Comparison of ENCODE assay signal across 8 mouse cellular contexts in genomic region chr6:120159133-120159901, GRCm38 (mm10).
DNase-seq lines count a peak whose midpoint lies in the region; ATAC-seq and TF ChIP-seq lines count a peak whose summit lies in the region.

No protein-coding gene starts in this region.

- H3K36me3 ChIP-seq in kidney, adult 2 months (ENCODE audit: control insufficient read depth, insufficient read depth, low read length) = no peaks in the 10 kb centered on the region
- H3K36me3 ChIP-seq in midbrain, embryonic 14.5 days (ENCODE audit: control insufficient read depth, insufficient read depth, low read length) = no peaks in the 10 kb centered on the region

- H3K27me3 ChIP-seq in kidney, adult 2 months (replicated peaks; ENCODE audit: control insufficient read depth, insufficient read depth, low read length) = no peaks in the 10 kb centered on the region
- no peaks in the 10 kb centered on the region for H3K27me3 ChIP-seq in midbrain, embryonic 14.5 days (ENCODE audit: control insufficient read depth, insufficient read depth, low read length)

- TF ChIP-seq CTCF in kidney, adult 2 months (conservative IDR thresholded peaks at IDR 0.05; ENCODE audit: insufficient read depth, insufficient read length, low read depth, low read length) = no peak

- DNase-seq in adrenal gland, adult 2 months = peak; percentile 38
- DNase-seq in adrenal gland, adult 18-20 months (ENCODE audit: low spot score in 2 of 2) = no peak
- DNase-seq in brain, adult 2 months (ENCODE audit: low read depth, low spot score) = peak; percentile 82
- peak; percentile 31 for DNase-seq in gastrocnemius, postnatal 14 days
- DNase-seq in kidney, adult 2 months = peak; percentile 83
- peak; percentile 46 for DNase-seq in left cerebral cortex, postnatal 36 days (ENCODE audit: low spot score in 2 of 2)
- peak; percentile 80 for DNase-seq in midbrain, embryonic 14.5 days
- DNase-seq in spleen, postnatal 10 days (ENCODE audit: low spot score in 2 of 2) = no peak

- intact Hi-C loops in gastrocnemius, postnatal 14 days (cut with DNase I; ENCODE audit: low total_unique reads) = loop anchor here (5.0 kb wide), 1 partner anchor 52 kb away; no protein-coding TSS in a partner anchor
- intact Hi-C loops in left cerebral cortex, postnatal 36 days (cut with DNase I) = loop anchor here (5.0 kb wide), 1 partner anchor 42 kb away; no protein-coding TSS in a partner anchor

- no peak overlapping the region for H3K4me2 ChIP-seq in midbrain, embryonic 14.5 days (ENCODE audit: low read length)

- H3K9me3 ChIP-seq in midbrain, embryonic 14.5 days (ENCODE audit: control insufficient read depth, low read length) = no peaks in the 10 kb centered on the region

- no peaks in the 10 kb centered on the region for H3K4me1 ChIP-seq in kidney, adult 2 months (ENCODE audit: control insufficient read depth, insufficient read depth, low read length)
- no peaks in the 10 kb centered on the region for H3K4me1 ChIP-seq in midbrain, embryonic 14.5 days (ENCODE audit: control insufficient read depth, insufficient read depth, low read length)

- WGBS in kidney, adult 2 months = 27% methylated on average over 9 of the region's 9 CpGs
- 58% methylated on average over 9 of the region's 9 CpGs for WGBS in midbrain, embryonic 14.5 days

- no peak overlapping the region for H3K4me3 ChIP-seq in kidney, adult 2 months (ENCODE audit: insufficient read depth, low read depth, low read length)
- no peak overlapping the region for H3K4me3 ChIP-seq in midbrain, embryonic 14.5 days (replicated peaks; ENCODE audit: low read depth, low read length)

- peak; percentile 27; the same call in 1 of the 2 replicates for ATAC-seq in midbrain, embryonic 14.5 days (ENCODE audit: low FRiP score, low TSS enrichment)

- H3K27ac ChIP-seq in kidney, adult 2 months (ENCODE audit: insufficient read depth, low read depth, low read length) = no peak overlapping the region
- no peak overlapping the region for H3K27ac ChIP-seq in midbrain, embryonic 14.5 days (replicated peaks; ENCODE audit: low read depth, low read length)

- H3K9ac ChIP-seq in midbrain, embryonic 14.5 days (replicated peaks; ENCODE audit: low read length) = no peak overlapping the region

- TF ChIP-seq POLR2A in kidney, adult 2 months (IDR thresholded peaks at IDR 0.05; ENCODE audit: low read depth, low read length) = no peak

Comparison
In these comparisons a context has a peak if more than half of its experiments do, and no peak if none do; other contexts are left out.
1. DNase-seq: peak in adrenal gland, adult 2 months (single experiment), brain, adult 2 months (single experiment), gastrocnemius, postnatal 14 days (single experiment), kidney, adult 2 months (single experiment), left cerebral cortex, postnatal 36 days (2 of 2) and midbrain, embryonic 14.5 days (single experiment); none in adrenal gland, adult 18-20 months (0 of 2) and spleen, postnatal 10 days (0 of 2).